Mouse (Mus musculus) bone marrow, adult 2 months (tissue): ENCODE data around the gene Tuba1a. TPM values are rescaled to one million over a fixed set of nuclear protein-coding genes. Genes with fewer than 3 reads are reported as not detected.

Experiments used
- H3K27ac ChIP-seq: fragments of 200-500 bp; 2 replicates; pipeline ENCODE4 v1.5.1; 2012; ENCODE audit warnings: low read depth, mild to moderate bottlenecking, control low read depth, inconsistent platforms, low read length; ENCODE audit not compliant: control insufficient read depth, poor library complexity, insufficient read depth
- H3K4me1 ChIP-seq: fragments of 200-500 bp; 2 replicates; pipeline ENCODE4 v1.6.1; 2011; ENCODE audit warnings: low read length; ENCODE audit not compliant: control insufficient read depth, insufficient read depth
- H3K4me3 ChIP-seq: fragments of 200-500 bp; replicated peaks from 2 replicates; pipeline ENCODE3; 2011; ENCODE audit warnings: mild to moderate bottlenecking, low read depth, low read length, control low read depth; ENCODE audit not compliant: control insufficient read depth
- CTCF ChIP-seq: fragments of 200-500 bp; IDR thresholded peaks from 2 replicates; pipeline ENCODE4 v1.5.1; 2011; ENCODE audit warnings: low read length, control low read depth; ENCODE audit not compliant: control insufficient read depth, insufficient read depth
- POLR2A ChIP-seq: fragments of 200-500 bp; IDR thresholded peaks from 2 replicates; pipeline ENCODE4 v1.6.1; 2011; ENCODE audit warnings: low read depth, mild to moderate bottlenecking, control low read depth, low read length, borderline replicate concordance; ENCODE audit not compliant: control insufficient read depth
- WGBS: fragments of 180-500 bp; shearing (Covaris S2); methylation state at CpG from one replicate; pipeline ENCODE4 v1.1.7; 2018; 5-methylcytosine and 5-hydroxymethylcytosine counted together
- polyA plus RNA-seq: library from polyadenylated mRNA; stranded (reverse); fragments of >200 nt; gene quantifications from 2 replicates; pipeline ENCODE4 v1.2.4, GENCODE M21; 2011; ENCODE audit warnings: low replicate concordance; ENCODE audit not compliant: missing spikeins, insufficient read depth, insufficient read length

Gene Tuba1a
- polyA plus RNA-seq, 1 experiment = 97.6 TPM

DNA sequence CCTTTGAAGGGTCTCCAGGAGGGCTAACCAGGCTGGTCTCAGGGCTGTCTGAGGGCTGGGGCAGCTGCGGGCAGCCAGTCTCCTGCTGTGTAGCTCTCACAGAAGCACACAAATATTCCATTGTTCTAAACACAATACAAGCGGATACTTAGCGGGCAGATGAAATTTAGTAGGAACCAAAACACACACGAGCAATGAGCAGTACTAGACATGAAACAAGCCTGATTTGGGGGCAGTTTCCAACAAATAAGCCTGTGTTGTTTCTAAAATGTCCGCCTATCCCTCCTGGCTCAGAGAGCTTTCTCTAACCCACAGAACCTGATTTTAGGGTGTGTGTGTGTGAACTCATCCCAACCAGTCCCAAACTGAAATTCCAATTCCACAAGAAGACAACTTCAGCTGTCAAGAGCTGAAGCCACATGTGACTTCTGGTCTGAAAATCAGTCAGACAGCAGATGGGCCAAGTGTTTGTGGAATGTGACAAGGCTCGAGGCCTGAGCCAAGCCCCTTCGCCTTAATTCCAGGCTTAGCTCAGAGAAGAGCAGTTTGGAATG is 33.7 kb upstream of the Tuba1a start:
- no peak overlapping the region for H3K27ac ChIP-seq
- WGBS = 82% methylated on average over 7 of the region's 7 CpGs
- H3K4me3 ChIP-seq = no peak overlapping the region
- no peaks in the 10 kb centered on the region; the same call in 1 of the 2 replicates for H3K4me1 ChIP-seq
- TF ChIP-seq CTCF (no peak), POLR2A (no peak)

DNA sequence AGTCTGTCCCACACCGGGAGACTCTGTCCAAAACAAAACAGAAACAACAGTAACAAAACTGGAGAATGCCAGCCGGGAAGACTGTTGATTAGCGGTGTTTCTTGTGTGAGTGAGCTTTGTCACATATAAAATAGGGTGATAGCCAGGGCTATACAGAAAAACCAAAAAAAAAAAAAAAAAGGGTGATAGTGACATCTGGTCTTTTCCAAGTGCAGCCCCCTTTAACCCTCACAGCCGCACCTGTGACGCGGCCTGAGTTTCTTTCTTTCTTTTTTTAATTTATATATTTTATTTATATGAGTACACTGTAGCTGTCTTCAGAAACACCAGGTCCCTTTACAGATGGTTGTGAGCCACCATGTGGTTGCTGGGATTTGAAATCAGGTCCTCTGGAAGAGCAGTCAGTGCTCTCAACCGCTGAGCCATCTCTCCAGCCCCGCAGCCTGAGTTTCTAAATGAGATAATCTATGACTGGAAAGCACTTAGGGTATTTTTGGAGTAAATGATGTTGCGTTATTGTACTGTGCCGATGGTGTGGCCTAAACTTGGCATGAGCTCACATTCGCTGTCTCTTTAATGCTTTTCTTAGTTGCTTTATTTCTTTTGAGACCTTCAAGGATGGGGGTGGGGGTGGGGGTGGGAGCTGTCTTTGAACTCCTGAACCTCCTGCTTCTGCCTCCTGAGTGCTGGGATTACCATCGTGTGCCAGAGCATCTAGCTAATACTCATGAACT is 32.6 kb upstream of the Tuba1a start:
- Histone ChIP-seq H3K4me3 (peak overlapping the region; percentile 75), H3K27ac (peak overlapping the region; percentile 90), H3K4me1 (no peaks in the 10 kb centered on the region)
- no peak for TF ChIP-seq CTCF
- TF ChIP-seq POLR2A = no peak
- 58% methylated on average over 12 of the region's 12 CpGs for WGBS

DNA sequence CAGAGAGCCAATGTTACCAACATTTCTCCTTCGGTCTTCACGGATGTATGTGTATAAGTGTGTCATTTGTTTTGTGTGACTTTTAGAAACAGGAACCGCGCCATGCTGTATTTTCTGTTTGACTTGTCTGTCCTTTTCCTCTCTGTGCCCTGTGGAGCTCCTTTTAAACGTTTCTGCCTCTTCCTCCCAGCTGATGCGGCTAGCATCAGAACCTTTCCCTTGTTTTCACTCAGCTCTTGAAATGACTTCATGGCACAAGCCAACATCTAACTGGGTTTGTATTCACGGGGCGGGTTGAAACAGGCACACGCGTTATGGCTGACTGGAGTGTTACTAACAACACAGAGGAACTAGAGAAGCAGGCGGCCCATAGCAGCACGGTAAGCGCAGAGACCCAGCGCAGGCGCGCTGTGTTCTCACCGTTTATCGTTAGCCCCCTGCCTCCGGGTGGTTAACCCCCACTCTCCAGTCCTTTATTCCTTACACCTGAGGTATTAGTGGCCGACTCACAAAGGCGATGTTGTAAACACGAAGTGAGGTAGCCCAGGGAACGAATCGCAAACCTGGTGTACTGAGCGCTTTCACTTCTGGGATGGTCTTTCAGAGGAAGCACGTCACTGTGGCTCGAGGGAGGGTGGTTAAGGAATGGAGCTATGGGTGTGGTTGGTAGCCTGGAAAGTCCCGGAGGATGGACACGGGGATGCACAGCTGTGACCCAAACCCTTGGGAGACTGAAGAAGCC is 31.9 kb upstream of the Tuba1a start:
- TF ChIP-seq CTCF (no peak), POLR2A (peak; percentile 81)
- H3K27ac ChIP-seq = peak overlapping the region; percentile 90
- WGBS = under 1% methylated on average over 29 of the region's 29 CpGs
- H3K4me1 ChIP-seq = no peaks in the 10 kb centered on the region
- H3K4me3 ChIP-seq = peak overlapping the region; percentile 75

DNA sequence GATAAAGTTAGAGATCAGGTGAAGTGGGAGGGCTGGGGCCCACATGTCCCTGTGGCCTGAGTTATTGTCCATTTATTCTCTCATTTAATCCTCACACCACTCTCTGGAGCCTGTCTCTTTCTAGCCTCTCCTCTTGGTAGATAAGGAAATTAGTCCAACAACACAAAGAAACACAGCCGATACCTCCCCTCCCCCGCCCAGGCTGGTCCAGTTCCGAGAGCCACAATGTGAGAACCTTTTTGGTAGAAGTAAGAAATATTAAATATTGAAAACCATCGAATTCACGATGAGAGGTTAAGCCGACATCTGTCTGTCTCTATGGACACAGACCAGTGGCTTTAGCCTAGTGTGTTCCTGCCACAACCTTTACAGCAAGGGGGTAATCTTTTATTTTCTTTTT is 31.2 kb upstream of the Tuba1a start:
- Histone ChIP-seq H3K27ac (peak overlapping the region; percentile 37; the same call in 1 of the 2 replicates), H3K4me1 (no peaks in the 10 kb centered on the region), H3K4me3 (no peak overlapping the region)
- no peak for TF ChIP-seq POLR2A
- TF ChIP-seq CTCF = no peak
- 48% methylated on average over 6 of the region's 6 CpGs for WGBS

DNA sequence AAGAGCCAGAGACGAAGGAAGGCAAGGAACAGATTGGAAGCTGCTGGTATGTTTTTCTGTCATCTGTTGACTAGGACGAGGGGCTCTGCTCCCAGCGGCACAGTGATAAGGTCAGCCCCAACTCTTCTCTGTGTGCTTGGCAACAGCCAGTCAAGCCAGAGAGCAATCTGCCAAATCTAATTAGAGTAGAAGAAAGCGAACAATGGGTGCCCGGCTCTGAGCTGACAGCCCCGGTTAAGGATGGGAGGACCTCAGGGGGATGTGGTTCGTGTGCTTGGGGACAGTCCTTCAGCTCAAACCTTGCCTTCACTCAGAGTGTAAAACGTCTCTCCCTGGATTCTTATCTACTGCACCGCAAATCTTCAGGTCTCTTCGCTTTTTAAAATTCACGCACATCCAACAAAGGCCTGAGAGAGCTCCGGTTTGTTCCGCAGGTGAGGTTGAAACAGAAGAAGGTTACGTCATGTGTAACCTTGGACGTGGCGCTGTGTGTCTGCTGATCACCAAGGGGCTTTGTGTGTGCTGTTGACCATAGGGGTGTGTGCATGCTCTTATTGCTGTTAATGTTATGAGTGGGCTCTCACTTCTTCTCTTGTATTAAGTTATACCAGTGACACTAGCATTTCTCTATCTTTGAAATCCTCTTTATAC is 30.1 kb upstream of the Tuba1a start:
- Histone ChIP-seq H3K4me3 (no peak overlapping the region), H3K4me1 (no peaks in the 10 kb centered on the region), H3K27ac (no peak overlapping the region)
- no peak for TF ChIP-seq POLR2A
- TF ChIP-seq CTCF = no peak
- WGBS = 79% methylated on average over 16 of the region's 16 CpGs

DNA sequence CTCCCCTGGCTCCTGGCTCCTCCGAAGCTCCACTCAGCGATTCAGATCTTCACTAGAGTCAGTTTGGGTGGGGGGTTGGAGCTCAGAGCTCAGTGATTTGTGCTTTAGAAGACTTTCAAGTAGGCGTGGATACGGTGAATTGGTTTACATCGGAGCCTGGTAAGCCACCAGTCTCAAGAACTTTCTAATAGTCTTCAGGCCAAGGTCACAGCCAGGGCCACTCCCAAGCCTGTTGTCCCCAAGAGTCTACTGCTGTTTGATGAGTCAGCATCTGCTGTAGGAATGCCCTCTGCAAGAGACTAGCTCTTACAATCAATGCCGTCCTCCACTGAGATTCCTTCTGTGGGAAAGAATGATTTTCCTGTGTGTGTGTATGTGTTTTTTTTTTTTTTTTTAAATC is 28.6 kb upstream of the Tuba1a start:
- TF ChIP-seq CTCF (no peak), POLR2A (no peak)
- H3K27ac ChIP-seq = no peak overlapping the region
- H3K4me1 ChIP-seq = no peaks in the 10 kb centered on the region
- WGBS = 83% methylated on average over 6 of the region's 6 CpGs
- H3K4me3 ChIP-seq = no peak overlapping the region

DNA sequence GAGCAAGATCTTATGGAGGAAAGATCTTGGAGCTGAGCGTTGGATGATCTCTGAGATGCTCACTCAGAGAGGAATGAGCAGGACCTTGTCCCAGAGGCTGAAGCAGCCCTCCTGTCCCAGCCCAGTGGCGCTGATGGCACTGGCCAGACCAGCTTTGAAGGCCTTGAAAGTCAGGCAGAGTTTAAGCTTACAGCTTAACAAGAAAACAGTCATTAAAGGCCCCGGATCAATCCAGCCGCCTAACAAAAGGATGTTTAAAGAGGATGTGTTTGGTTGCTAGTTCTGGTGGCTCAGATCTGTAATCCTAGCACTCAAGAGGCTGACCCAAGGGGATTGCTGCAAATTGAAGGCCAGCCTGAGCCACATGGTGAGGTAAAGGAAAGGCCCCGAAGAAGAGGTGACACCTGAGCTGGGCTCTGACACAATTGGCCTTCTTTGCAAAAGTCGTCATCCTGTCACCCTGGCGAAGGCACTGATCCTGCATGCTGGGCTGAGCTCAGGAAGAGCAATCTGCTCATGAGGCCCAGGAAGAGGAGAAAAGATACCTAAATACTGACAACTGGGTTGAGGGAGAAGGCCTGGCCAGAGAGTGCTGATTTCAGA is 26.6 kb upstream of the Tuba1a start:
- no peaks in the 10 kb centered on the region for H3K4me1 ChIP-seq
- TF ChIP-seq CTCF (no peak), POLR2A (no peak)
- H3K4me3 ChIP-seq = no peak overlapping the region
- H3K27ac ChIP-seq = no peak overlapping the region
- WGBS = 79% methylated on average over 7 of the region's 7 CpGs

DNA sequence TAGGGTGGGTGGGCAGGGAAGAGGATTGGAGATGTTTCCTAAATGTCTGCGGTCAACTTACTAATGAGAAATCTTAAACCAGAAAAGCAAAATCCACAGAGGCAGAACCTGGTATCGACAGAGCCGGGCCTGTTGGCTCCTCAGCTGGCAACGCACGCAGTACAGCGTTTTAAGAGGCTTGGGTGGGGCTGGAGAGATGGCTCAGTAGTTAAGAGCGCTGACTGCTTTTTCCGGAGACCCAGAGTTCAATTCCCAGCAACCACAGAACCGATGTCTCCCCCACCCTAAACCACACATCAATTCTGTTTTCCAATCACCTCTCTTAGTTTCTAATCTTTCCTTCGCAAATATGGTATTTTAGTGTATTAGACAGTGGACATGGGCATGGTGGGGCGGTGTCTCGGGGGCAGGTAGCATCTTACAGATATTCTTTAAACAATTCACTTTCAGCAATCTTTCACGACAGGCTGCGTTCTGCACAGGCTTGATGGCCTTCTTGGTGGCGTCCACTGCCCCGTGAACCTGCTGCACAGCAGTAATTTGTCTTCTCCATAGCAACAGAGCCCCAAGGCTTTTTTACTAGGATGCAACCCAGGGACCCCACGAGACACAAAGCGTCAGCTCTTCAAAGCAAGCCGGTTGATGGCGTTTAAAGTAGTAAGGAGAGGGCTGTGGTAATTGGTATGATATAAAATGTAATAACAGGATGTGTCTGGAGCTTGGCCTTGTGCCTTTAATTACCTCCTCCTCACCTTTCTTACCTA is 25.1 kb upstream of the Tuba1a start:
- TF ChIP-seq POLR2A (no peak), CTCF (no peak)
- Histone ChIP-seq H3K27ac (no peak overlapping the region), H3K4me1 (no peaks in the 10 kb centered on the region), H3K4me3 (no peak overlapping the region)
- WGBS = 75% methylated on average over 20 of the region's 20 CpGs
